Comparison of ENCODE assay signal across 25 mouse cellular contexts in genomic region chr12:91607678-91608077, GRCm38 (mm10). TPM values are rescaled to one million over a fixed set of nuclear protein-coding genes. Genes with fewer than 3 reads are reported as not detected.
DNase-seq lines count a peak whose midpoint lies in the region; ATAC-seq and TF ChIP-seq lines count a peak whose summit lies in the region.
"Had no signal": no experiment of that assay in that cellular context is flagged by ENCODE, and none has a peak within 500 bp of the region (broad histone marks: within the 10 kb centered on the region; RNA-seq: fewer than 3 reads in every experiment).

No protein-coding gene starts in this region.

- no peak for ATAC-seq in lung, embryonic 14.5 days (ENCODE audit: insufficient read depth)
- ATAC-seq: CD4-positive, CD25-positive, alpha-beta regulatory T cell, adult 4 months; forebrain, embryonic 13.5 days; hindbrain, embryonic 16.5 days; intestine, embryonic 16.5 days; liver, postnatal 0 days had no signal

- H3K27me3 ChIP-seq in lung, embryonic 14.5 days (ENCODE audit: insufficient read depth, low read length), result no peaks in the 10 kb centered on the region
- H3K27me3 ChIP-seq in thymus, adult 2 months (ENCODE audit: control insufficient read depth, insufficient read depth, low read length), result no peaks in the 10 kb centered on the region
- H3K27me3 ChIP-seq: forebrain, embryonic 13.5 days; limb, embryonic 12.5 days; neural tube, embryonic 12.5 days had no signal

- H3K9ac ChIP-seq in lung, embryonic 14.5 days, result no peak overlapping the region
- H3K9ac ChIP-seq: forebrain, embryonic 13.5 days; limb, embryonic 12.5 days; liver, postnatal 0 days; neural tube, embryonic 12.5 days had no signal

- DNase-seq in cerebellum, postnatal 14 days, result peak; percentile 26 to 49
- DNase-seq in cerebellum, adult 18-20 months, result no peak
- peak; percentile 33 for DNase-seq in lung, embryonic 14.5 days
- DNase-seq in lung, postnatal 14 days, result no peak
- DNase-seq in Muller cell, postnatal 12 days (ENCODE audit: inconsistent ontology term), result peak; percentile 94
- DNase-seq in right cerebral cortex, postnatal 14 days, result no peak
- DNase-seq in thymus, adult 2 months, result no peak
- DNase-seq: adrenal gland, postnatal 36 days; cerebellum, adult 8-10 months; gastrocnemius, adult 2 months; kidney, adult 9 months; kidney, postnatal 14 days; liver, postnatal 0 days; lung, postnatal 10 days; thymus, adult 18-20 months; thymus, postnatal 4 days had no signal

- no peaks in the 10 kb centered on the region for H3K4me1 ChIP-seq in lung, embryonic 14.5 days (ENCODE audit: insufficient read depth)
- no peaks in the 10 kb centered on the region for H3K4me1 ChIP-seq in thymus, adult 2 months (replicated peaks; ENCODE audit: control insufficient read depth, insufficient read depth, low read length)
- H3K4me1 ChIP-seq: limb, embryonic 12.5 days; neural tube, embryonic 12.5 days had no signal

- H3K4me3 ChIP-seq in lung, embryonic 14.5 days (ENCODE audit: low read depth, low read length), result no peak overlapping the region
- no peak overlapping the region for H3K4me3 ChIP-seq in thymus, adult 2 months (ENCODE audit: control insufficient read depth, insufficient read depth, low read length)
- H3K4me3 ChIP-seq: forebrain, embryonic 13.5 days; gastrocnemius, adult 2 months; heart, embryonic 10.5 days; limb, embryonic 12.5 days; neural tube, embryonic 12.5 days had no signal

- WGBS in lung, embryonic 14.5 days, result 68% methylated on average over 7 of the region's 7 CpGs
- 83% methylated on average over 7 of the region's 7 CpGs for WGBS in thymus, adult 2 months

- TF ChIP-seq CTCF in lung, embryonic 14.5 days (IDR thresholded peaks at IDR 0.05; ENCODE audit: low read depth), result no peak
- TF ChIP-seq CTCF in thymus, adult 2 months (IDR thresholded peaks at IDR 0.05; ENCODE audit: borderline replicate concordance, control insufficient read depth, extremely low read depth, insufficient read depth, low read length, poor library complexity), result no peak

- no peaks in the 10 kb centered on the region for H3K36me3 ChIP-seq in lung, embryonic 14.5 days (ENCODE audit: insufficient read depth)
- H3K36me3 ChIP-seq in thymus, adult 2 months (ENCODE audit: control insufficient read depth, insufficient read depth, low read length), result no peaks in the 10 kb centered on the region
- H3K36me3 ChIP-seq: limb, embryonic 12.5 days; neural tube, embryonic 12.5 days had no signal

- H3K27ac ChIP-seq in lung, embryonic 14.5 days (ENCODE audit: low read depth), result no peak overlapping the region
- no peak overlapping the region for H3K27ac ChIP-seq in thymus, adult 2 months (ENCODE audit: control insufficient read depth, insufficient read depth, low read length)
- H3K27ac ChIP-seq: forebrain, embryonic 13.5 days; gastrocnemius, adult 2 months; heart, embryonic 10.5 days; limb, embryonic 12.5 days; neural tube, embryonic 12.5 days had no signal

- H3K4me2 ChIP-seq in lung, embryonic 14.5 days, result no peak overlapping the region
- H3K4me2 ChIP-seq: forebrain, embryonic 13.5 days; limb, embryonic 12.5 days; liver, embryonic 11.5 days; midbrain, embryonic 11.5 days; neural tube, embryonic 12.5 days had no signal

- H3K9me3 ChIP-seq in lung, embryonic 14.5 days (ENCODE audit: low read depth, low read length), result no peaks in the 10 kb centered on the region
- H3K9me3 ChIP-seq: forebrain, embryonic 13.5 days; heart, embryonic 10.5 days; limb, embryonic 12.5 days; neural tube, embryonic 12.5 days had no signal

- no peak for TF ChIP-seq POLR2A in thymus, adult 2 months (IDR thresholded peaks at IDR 0.05; ENCODE audit: control insufficient read depth, extremely low read depth, insufficient read depth, low read length, poor library complexity)

RNA-seq across cellular contexts. Expression of gene Gtf2a1, which starts 17.4 kb away (rescaled TPM):
- polyA plus RNA-seq in lung, embryonic 14.5 days (2014; fragmentation: Nextera tagmentation; extraction: Ambion mirVana), result 36.1 and 38.2 TPM in 2 replicates
- 16.3 and 20.1 TPM in 2 replicates for polyA plus RNA-seq in thymus, adult 2 months (2012; rRNA removed)

Comparison
In these comparisons a context has a peak if more than half of its experiments do, and no peak if none do; other contexts are left out.
1. DNase-seq: peak in cerebellum, postnatal 14 days (2 of 2), lung, embryonic 14.5 days (single experiment) and Muller cell, postnatal 12 days (single experiment); none in cerebellum, adult 18-20 months (0 of 2), lung, postnatal 14 days (single experiment), right cerebral cortex, postnatal 14 days (single experiment) and thymus, adult 2 months (single experiment).